In the genomic region with DNA sequence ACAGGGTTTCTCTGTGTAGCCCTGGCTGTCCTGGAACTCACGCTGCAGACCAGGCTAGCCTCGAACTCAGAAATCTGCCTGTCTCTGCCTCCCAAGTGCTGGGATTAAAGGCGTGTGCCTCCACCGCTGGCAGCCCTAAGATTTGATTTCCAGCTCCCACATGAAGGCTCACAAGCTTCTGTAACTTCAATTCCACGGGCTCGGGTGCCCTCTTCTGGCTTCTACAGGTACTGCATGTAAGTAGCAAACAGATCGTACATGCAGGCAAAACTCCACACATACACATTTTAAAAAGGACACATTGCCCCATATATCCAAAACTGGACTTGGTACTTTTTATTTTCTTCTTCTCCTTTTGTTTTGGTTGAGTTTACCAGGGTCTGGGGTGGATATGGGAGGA, we compare ENCODE assay signal across 13 mouse cellular contexts. TPM values are rescaled to one million over a fixed set of nuclear protein-coding genes. Genes with fewer than 3 reads are reported as not detected.
DNase-seq lines count a peak whose midpoint lies in the region; ATAC-seq and TF ChIP-seq lines count a peak whose summit lies in the region.
"Had no signal": no experiment of that assay in that cellular context is flagged by ENCODE, and none has a peak within 500 bp of the region (broad histone marks: within the 10 kb centered on the region; RNA-seq: fewer than 3 reads in every experiment).

No protein-coding gene starts in this region.

- no peak overlapping the region for H3K9ac ChIP-seq in heart, postnatal 0 days (replicated peaks; ENCODE audit: low read depth, low read length)
- H3K9ac ChIP-seq in midbrain, embryonic 13.5 days (replicated peaks) = no peak overlapping the region
- no peak overlapping the region for H3K9ac ChIP-seq in midbrain, embryonic 11.5 days (ENCODE audit: low read length)

- TF ChIP-seq EP300 in heart, postnatal 0 days (IDR thresholded peaks at IDR 0.05; ENCODE audit: low read depth) = no peak

- DNase-seq in heart, postnatal 0 days (ENCODE audit: low spot score) = no peak
- DNase-seq in heart, postnatal 14 days = no peak
- peak; percentile 16 for DNase-seq in midbrain, embryonic 10.5 days (ENCODE audit: low spot score)
- peak; percentile 18 for DNase-seq in embryonic facial prominence, embryonic 10.5 days (ENCODE audit: low spot score)
- peak; percentile 5 for DNase-seq in thymus, postnatal 25 days
- no peak for DNase-seq in frontal cortex, postnatal 25 days (ENCODE audit: low spot score in 2 of 2)
- DNase-seq in midbrain, embryonic 11.5 days (ENCODE audit: low spot score, missing footprints) = no peak

- no peaks in the 10 kb centered on the region for H3K9me3 ChIP-seq in heart, postnatal 0 days (replicated peaks; ENCODE audit: control insufficient read depth, low read length)
- no peaks in the 10 kb centered on the region for H3K9me3 ChIP-seq in midbrain, embryonic 10.5 days (replicated peaks)
- no peaks in the 10 kb centered on the region for H3K9me3 ChIP-seq in midbrain, embryonic 13.5 days
- H3K9me3 ChIP-seq in embryonic facial prominence, embryonic 10.5 days = no peaks in the 10 kb centered on the region
- no peaks in the 10 kb centered on the region for H3K9me3 ChIP-seq in midbrain, embryonic 11.5 days (ENCODE audit: control insufficient read depth, low read length)
- H3K9me3 ChIP-seq: heart, embryonic 10.5 days had no signal

- H3K36me3 ChIP-seq in heart, postnatal 0 days (replicated peaks; ENCODE audit: control insufficient read depth, insufficient read depth, low read length) = no peaks in the 10 kb centered on the region
- no peaks in the 10 kb centered on the region for H3K36me3 ChIP-seq in midbrain, embryonic 10.5 days
- H3K36me3 ChIP-seq in midbrain, embryonic 13.5 days = no peaks in the 10 kb centered on the region
- no peaks in the 10 kb centered on the region for H3K36me3 ChIP-seq in embryonic facial prominence, embryonic 10.5 days (replicated peaks)
- no peaks in the 10 kb centered on the region for H3K36me3 ChIP-seq in midbrain, embryonic 11.5 days (ENCODE audit: control insufficient read depth, insufficient read depth, low read length)
- H3K36me3 ChIP-seq: heart, embryonic 10.5 days had no signal

- peak; percentile 19; the same call in 1 of the 2 replicates for TF ChIP-seq CTCF in heart, postnatal 0 days (IDR thresholded peaks at IDR 0.05; ENCODE audit: low read depth)

- no peaks in the 10 kb centered on the region for H3K27me3 ChIP-seq in heart, postnatal 0 days (ENCODE audit: control insufficient read depth, insufficient read depth, low read length)
- peaks cover 7% of the 10 kb centered on the region; the same call in 1 of the 2 replicates for H3K27me3 ChIP-seq in midbrain, embryonic 10.5 days (ENCODE audit: low read depth, poor library complexity, severe bottlenecking)
- H3K27me3 ChIP-seq in midbrain, embryonic 13.5 days = no peaks in the 10 kb centered on the region
- 0 out of 2 replicates have a peak, but pooled peaks cover 3% of the 10 kb centered on the region for H3K27me3 ChIP-seq in embryonic facial prominence, embryonic 10.5 days (replicated peaks; ENCODE audit: low read depth, poor library complexity, severe bottlenecking)
- H3K27me3 ChIP-seq in midbrain, embryonic 11.5 days (ENCODE audit: control insufficient read depth, insufficient read depth, low read length) = no peaks in the 10 kb centered on the region

- no peaks in the 10 kb centered on the region for H3K4me1 ChIP-seq in heart, postnatal 0 days (ENCODE audit: control insufficient read depth, insufficient read depth)
- no peaks in the 10 kb centered on the region for H3K4me1 ChIP-seq in midbrain, embryonic 10.5 days
- no peaks in the 10 kb centered on the region for H3K4me1 ChIP-seq in midbrain, embryonic 13.5 days (replicated peaks)
- H3K4me1 ChIP-seq in embryonic facial prominence, embryonic 10.5 days = no peaks in the 10 kb centered on the region
- no peaks in the 10 kb centered on the region for H3K4me1 ChIP-seq in midbrain, embryonic 11.5 days (ENCODE audit: control insufficient read depth, insufficient read depth, low read length)
- H3K4me1 ChIP-seq: heart, embryonic 10.5 days had no signal

- ATAC-seq in heart, postnatal 0 days (ENCODE audit: insufficient read depth, low read depth) = no peak
- ATAC-seq in midbrain, embryonic 13.5 days = no peak
- ATAC-seq in midbrain, embryonic 11.5 days (ENCODE audit: low FRiP score) = no peak

- H3K4me2 ChIP-seq in heart, postnatal 0 days (ENCODE audit: low read depth, low read length) = no peak overlapping the region
- no peak overlapping the region for H3K4me2 ChIP-seq in midbrain, embryonic 13.5 days (replicated peaks)
- no peak overlapping the region for H3K4me2 ChIP-seq in midbrain, embryonic 11.5 days

- intact Hi-C loops in heart, postnatal 14 days (cut with DNase I) = no loop called here

- no peak overlapping the region for H3K4me3 ChIP-seq in heart, postnatal 0 days (ENCODE audit: low read depth, low read length)
- H3K4me3 ChIP-seq in midbrain, embryonic 10.5 days = no peak overlapping the region
- no peak overlapping the region for H3K4me3 ChIP-seq in midbrain, embryonic 13.5 days (replicated peaks)
- no peak overlapping the region for H3K4me3 ChIP-seq in embryonic facial prominence, embryonic 10.5 days
- no peak overlapping the region for H3K4me3 ChIP-seq in midbrain, embryonic 11.5 days (ENCODE audit: low read depth, low read length)
- H3K4me3 ChIP-seq: heart, embryonic 10.5 days had no signal

- 40% methylated on average over 7 of the region's 7 CpGs for WGBS in heart, postnatal 0 days
- WGBS in midbrain, embryonic 10.5 days = 47% methylated on average over 7 of the region's 7 CpGs
- WGBS in midbrain, embryonic 13.5 days = 49% methylated on average over 7 of the region's 7 CpGs
- WGBS in embryonic facial prominence, embryonic 10.5 days = 47% methylated on average over 7 of the region's 7 CpGs
- WGBS in midbrain, embryonic 11.5 days = 43% methylated on average over 7 of the region's 7 CpGs

- no peak overlapping the region for H3K27ac ChIP-seq in heart, postnatal 0 days (ENCODE audit: low read depth)
- no peak overlapping the region for H3K27ac ChIP-seq in midbrain, embryonic 10.5 days (replicated peaks)
- no peak overlapping the region for H3K27ac ChIP-seq in midbrain, embryonic 13.5 days
- no peak overlapping the region for H3K27ac ChIP-seq in embryonic facial prominence, embryonic 10.5 days (replicated peaks)
- no peak overlapping the region for H3K27ac ChIP-seq in midbrain, embryonic 11.5 days (ENCODE audit: low read depth, low read length)
- H3K27ac ChIP-seq: heart, embryonic 10.5 days had no signal

RNA-seq across cellular contexts. Expression of a gene that starts 48.1 kb away (rescaled TPM):
- total RNA-seq in heart, postnatal 0 days (2014; rRNA removed; ENCODE audit: low replicate concordance) = not detected in 2 replicates
- not detected in 2 replicates for polyA plus RNA-seq in heart, postnatal 0 days (2015; fragmentation: Nextera tagmentation; extraction: Ambion mirVana)
- total RNA-seq in heart, postnatal 14 days (2021) = not detected
- polyA plus RNA-seq in midbrain, embryonic 10.5 days (2016; fragmentation: Nextera tagmentation; extraction: Ambion mirVana) = not detected in 2 replicates
- polyA plus RNA-seq in midbrain, embryonic 13.5 days (2015; fragmentation: Nextera tagmentation; extraction: Ambion mirVana) = not detected in 2 replicates
- not detected in 2 replicates for polyA plus RNA-seq in embryonic facial prominence, embryonic 10.5 days (2016; fragmentation: Nextera tagmentation; extraction: Ambion mirVana)
- polyA plus RNA-seq in midbrain, embryonic 11.5 days (2014; fragmentation: Nextera tagmentation; extraction: Ambion mirVana) = not detected in 2 replicates
- total RNA-seq: left cerebral cortex, adult 18-20 months had no signal
- polyA plus RNA-seq: cortical plate, adult 2 months; neural tube, embryonic 11.5 days; stomach, embryonic 16.5 days had no signal

Comparison
In these comparisons a context has a peak if more than half of its experiments do, and no peak if none do; other contexts are left out.
1. DNase-seq: peak in midbrain, embryonic 10.5 days (single experiment), embryonic facial prominence, embryonic 10.5 days (single experiment) and thymus, postnatal 25 days (single experiment); none in heart, postnatal 0 days (single experiment), heart, postnatal 14 days (0 of 2), frontal cortex, postnatal 25 days (0 of 2) and midbrain, embryonic 11.5 days (single experiment).